23 mouse cellular contexts compared by ENCODE assay signal in the genomic region with DNA sequence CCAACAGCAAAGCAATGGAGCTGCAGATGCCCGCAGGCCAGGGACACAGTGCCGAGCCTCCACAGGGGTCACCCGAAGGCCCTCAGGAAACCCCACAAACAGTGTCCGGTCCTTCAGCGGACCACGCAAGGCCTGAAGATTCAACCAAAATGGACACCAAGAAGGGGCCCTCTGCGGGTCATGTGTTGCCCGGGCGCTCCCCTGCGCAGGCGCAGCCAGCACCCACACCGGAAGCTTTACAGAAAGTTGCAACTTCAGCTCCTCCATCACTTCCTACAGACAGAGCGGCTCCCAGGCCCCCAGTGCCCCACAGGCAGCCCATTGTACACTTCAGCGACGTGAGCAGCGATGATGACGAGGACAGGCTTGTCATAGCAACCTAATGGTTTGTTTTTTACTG.
"Had no signal": no experiment of that assay in that cellular context is flagged by ENCODE, and none has a peak within 500 bp of the region (broad histone marks: within the 10 kb centered on the region; RNA-seq: fewer than 3 reads in every experiment).

No protein-coding gene starts in this region.

- H3K4me1 ChIP-seq: limb, embryonic 10.5 days; limb, embryonic 13.5 days; liver, embryonic 12.5 days; liver, embryonic 15.5 days; lung, embryonic 15.5 days; midbrain, embryonic 10.5 days; midbrain, embryonic 13.5 days; neural tube, embryonic 13.5 days had no signal

- H3K4me2 ChIP-seq: limb, embryonic 13.5 days; liver, embryonic 12.5 days; liver, embryonic 15.5 days; lung, embryonic 15.5 days; midbrain, embryonic 13.5 days; neural tube, embryonic 13.5 days had no signal

- DNase-seq: kidney, adult 11 months; kidney, adult 8-10 months; kidney, postnatal 14 days; layer of hippocampus, adult 9-11 months; liver; lung, adult 18-20 months; lung, postnatal 10 days; lung, postnatal 36 days; thymus, adult 2 months; thymus, postnatal 25 days had no signal

- H3K27me3 ChIP-seq: limb, embryonic 13.5 days; liver, embryonic 12.5 days; liver, embryonic 15.5 days; lung, embryonic 15.5 days; megakaryocyte, embryonic 14.5 days; midbrain, embryonic 13.5 days; neural tube, embryonic 13.5 days had no signal

- ATAC-seq: liver, embryonic 12.5 days; midbrain, embryonic 13.5 days; midbrain, embryonic 16.5 days had no signal

- H3K9me3 ChIP-seq: limb, embryonic 10.5 days; limb, embryonic 13.5 days; liver, embryonic 12.5 days; liver, embryonic 15.5 days; lung, embryonic 15.5 days; megakaryocyte, embryonic 14.5 days; midbrain, embryonic 10.5 days; midbrain, embryonic 13.5 days; neural tube, embryonic 13.5 days had no signal

- H3K27ac ChIP-seq: layer of hippocampus, adult 2 months; limb, embryonic 10.5 days; limb, embryonic 13.5 days; liver, embryonic 12.5 days; liver, embryonic 15.5 days; lung, embryonic 15.5 days; midbrain, embryonic 10.5 days; midbrain, embryonic 13.5 days; neural tube, embryonic 13.5 days; stomach, postnatal 0 days had no signal

- H3K9ac ChIP-seq: limb, embryonic 13.5 days; liver, embryonic 12.5 days; liver, embryonic 15.5 days; lung, embryonic 15.5 days; midbrain, embryonic 13.5 days; neural tube, embryonic 13.5 days had no signal

- H3K4me3 ChIP-seq: layer of hippocampus, adult 2 months; limb, embryonic 10.5 days; limb, embryonic 13.5 days; liver, embryonic 12.5 days; liver, embryonic 15.5 days; lung, embryonic 15.5 days; megakaryocyte, embryonic 14.5 days; midbrain, embryonic 10.5 days; midbrain, embryonic 13.5 days; myocyte; neural tube, embryonic 13.5 days had no signal
